Mouse (Mus musculus) cerebellum, postnatal 10 days (tissue): Measurements from ENCODE around the gene Krt8.
A peak's percentile ranks its signal among the peaks of the same experiment; 100 is the strongest.
"Not testable (repeated sequence)": the region's sequence is repeated elsewhere in the genome, so short reads cannot be mapped to it uniquely, and the experiment has no call there.

Source experiments
- DNase-seq, 2 experiments: peaks; one replicate each; pipeline ENCODE4 v3.0.0; 2021; ENCODE audit warnings: mixed read lengths in 2 of 2

The Krt8 gene

DNA sequence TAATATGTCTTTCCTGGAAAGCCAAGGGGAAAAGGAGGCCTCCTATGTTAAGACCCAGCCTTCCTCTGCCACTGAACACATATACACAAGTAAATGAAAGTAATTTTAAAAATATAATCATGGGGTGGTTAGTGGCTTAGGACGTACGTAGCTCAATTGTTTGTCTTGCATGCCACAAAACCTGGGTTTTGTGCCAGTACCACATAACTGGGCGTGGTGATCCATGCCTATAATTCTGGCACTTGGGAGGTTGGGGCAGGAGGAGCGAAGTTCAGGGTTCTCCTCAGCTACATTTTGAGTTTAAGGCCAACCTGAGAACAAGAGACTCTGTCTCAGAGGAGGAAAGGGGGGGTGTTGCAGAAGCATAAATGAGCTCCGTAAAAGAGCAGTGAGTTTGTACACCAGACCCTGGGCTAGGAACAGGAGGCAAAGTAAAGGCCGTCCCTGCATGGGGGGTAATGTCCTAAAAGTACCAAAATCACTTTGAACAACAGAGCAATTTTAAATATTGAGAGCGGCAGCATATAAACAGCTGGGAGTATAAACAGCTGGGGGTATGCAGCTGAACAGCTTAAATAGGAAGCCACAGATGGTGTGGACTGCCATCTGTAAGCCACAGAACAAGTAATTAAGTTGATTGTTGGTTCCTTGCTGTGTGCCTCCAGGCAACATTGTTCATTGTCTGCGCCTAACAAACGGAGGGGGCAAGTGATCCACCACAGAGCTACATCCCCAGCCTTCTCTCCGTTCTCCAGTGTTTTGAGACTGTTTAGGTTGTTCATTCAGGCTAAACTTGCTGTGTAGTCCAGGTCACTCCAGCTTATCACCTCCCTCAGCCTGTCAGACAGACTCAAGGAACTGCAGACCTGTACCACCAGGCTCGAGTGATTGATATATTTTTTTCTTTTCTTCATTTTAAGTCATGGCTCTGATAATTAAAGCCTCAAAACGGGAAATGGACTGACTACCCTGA is 3.1 kb upstream of the Krt8 start:
- no peak for DNase-seq

DNA sequence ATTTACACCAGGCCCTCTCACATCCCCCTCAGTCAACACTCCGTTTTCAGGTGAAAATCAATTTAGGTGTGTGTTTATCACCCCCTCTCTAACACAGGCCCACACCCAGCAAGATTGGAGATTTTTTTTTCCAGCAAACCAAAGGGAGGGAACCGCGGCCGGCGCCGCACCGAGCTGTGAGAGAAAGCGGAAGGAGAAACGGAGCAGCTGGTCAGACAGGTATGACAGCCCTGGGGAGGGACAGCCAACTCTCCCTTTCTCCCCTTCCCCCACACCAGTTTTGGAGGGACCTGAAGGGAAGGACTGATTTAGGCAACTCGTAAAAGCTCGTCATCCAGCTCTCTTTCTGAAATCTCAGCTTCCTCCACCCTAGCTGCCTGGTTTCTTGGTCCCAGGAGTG is 2.0 kb upstream of the Krt8 start:
- DNase-seq: no peak

DNA sequence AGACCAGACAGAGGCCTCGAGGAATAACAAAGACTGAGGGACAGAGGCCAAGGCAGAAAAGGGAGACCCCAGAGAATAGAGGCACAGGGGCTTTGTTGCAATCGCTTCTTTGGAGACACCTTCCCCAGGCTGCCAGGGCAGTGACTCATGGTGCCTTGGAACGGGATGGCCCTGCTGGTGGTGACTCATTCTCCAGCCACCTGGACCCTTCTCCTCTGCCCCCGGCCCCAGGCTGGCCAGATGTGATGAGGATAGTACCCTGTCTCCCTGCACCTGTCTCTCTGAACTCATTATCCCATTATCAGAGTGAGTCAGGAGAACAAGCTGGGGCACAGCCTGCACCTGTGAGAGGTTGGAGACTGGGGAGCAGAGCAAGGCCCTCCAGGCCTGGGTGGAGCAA is 1.0 kb upstream of the Krt8 start:
- DNase-seq: no peak

DNA sequence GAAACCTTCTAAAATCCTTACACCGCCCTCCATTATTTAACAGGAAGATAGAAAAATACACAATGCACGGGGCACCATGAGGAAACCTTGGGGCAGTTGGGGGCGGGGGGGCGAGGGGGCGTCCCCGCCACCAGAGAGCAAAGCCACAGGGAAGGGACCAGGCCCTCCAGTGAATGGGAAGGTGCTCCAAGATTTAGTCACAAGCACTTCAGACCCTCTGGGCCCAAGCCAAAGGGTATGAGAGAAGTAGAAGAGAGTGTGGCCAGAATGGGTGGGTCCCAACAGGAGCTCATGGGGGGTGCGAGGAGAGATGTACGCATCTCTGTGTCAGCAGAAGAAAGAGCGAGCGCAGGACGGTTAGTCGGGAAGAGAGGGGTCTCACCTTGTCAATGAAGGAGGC is 766 bp downstream of the Krt8 start:
- no peak for DNase-seq

DNA sequence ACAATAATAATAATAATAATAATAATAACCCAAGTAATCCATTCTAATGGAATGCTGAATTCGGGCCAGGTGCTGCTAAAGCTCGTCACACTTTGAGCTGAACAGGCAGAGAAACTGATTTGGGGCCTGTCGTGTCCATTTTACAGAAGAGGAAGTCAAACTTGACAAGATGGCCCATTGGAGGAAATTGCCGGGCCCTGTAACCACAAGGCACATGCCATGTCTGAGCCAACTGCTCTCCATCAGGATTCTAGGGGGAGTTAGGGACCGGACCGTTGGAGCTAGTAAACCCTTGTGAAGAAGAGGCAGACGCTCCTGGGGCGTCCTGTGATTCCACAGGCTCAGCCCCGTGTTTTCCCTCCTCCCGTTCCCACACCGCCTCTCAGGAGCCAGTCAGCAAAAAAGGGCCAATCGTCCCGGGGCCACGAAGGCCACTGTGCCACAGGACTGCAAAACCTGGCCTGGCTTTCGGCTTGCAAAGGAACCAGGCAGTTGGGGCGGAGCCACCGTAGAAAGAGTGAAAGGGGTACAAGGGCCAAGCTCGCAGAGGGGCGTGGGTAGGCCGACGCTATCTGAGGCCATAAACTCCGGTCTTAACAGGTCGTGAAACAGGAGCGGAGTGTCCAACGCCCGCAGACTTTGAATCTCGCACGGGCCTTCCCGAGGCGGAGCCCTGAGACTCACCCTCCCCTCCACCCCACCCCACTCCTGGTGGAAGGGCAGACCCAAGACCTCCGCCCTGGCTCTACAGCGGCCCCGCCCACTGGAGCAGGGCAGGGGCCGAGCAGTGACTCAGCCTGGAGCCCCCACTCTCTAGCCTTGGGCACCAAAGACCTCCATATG is 1.4 kb downstream of the Krt8 start:
- peak; percentile 40 to 43 for DNase-seq

DNA sequence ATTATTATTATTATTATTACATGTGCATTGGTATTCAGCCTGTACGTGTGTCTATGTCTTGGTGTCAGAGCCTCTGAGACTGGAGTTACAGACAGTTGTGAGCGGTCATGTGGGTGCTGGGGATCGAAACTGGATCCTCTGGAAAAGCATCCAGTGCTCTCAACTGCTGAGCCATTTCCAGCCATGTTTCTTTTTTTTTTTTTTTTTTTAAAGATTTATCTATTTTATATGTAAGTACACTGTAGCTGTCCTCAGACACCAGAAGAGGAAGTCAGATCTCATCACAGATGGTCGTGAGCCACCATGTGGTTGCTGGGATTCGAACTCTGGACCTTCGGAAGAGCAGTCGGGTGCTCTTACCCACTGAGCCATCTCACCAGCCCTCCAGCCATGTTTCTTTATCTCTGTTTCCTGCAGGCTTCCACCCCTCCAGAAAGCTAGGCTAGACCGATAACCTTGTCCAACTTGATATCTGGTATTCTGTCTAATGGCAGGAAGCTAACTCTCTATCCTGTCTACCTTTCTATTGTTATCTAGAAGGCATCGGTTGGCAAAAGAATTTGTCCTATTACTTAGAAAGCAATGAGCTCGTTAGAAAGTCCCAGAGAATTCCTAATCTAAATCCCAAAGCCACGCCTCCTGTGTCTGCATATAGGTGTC is 4.5 kb downstream of the Krt8 start:
- no peak for DNase-seq

DNA sequence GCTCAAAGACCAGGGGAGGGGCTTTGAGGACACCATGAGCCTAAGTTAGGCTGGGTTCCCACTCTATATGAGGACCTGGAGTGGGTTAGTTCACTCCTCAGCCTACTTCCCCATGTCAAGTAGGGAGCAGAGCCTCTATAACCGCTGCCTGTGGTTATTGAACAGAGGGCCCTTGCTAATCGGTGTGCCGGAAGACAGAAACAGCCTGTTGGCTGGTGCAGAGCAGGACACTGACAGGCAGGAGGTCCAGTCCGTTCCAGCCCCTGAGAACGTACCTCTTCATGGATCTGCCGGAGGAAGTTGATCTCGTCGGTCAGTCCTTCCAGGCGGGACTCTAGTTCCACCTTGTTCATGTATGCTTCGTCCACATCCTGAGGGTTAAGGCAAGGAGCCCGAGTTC is 5.1 kb downstream of the Krt8 start:
- DNase-seq: no peak

DNA sequence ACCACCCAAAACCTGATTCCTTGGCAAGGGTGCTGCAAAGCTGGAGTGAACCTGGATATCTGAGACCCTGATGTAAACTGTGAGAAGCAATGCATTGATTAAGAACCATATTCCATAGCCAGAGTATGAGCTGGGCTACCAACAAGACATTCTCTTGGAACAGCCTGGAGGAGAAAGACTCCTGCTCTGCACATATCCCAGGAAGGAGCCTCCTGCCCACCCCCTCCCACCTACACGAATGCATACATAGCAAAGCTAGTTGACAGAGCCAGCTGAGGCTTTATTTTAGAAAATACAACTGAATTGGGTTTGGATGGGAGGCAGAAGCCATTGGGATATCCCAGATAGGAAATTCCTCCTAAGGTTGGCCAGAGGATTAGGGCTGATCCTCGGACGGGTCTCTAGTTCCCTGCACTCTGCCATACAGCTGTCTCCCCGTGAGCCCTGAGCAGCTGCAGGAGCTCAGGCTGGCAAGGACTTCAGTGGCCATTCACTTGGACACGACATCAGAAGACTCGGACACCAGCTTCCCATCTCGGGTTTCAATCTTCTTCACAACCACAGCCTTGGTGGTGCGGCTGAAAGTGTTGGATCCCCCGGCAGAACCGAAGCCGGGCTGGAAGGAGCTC is 7.7 kb downstream of the Krt8 start:
- not testable (repeated sequence) for DNase-seq

DNA sequence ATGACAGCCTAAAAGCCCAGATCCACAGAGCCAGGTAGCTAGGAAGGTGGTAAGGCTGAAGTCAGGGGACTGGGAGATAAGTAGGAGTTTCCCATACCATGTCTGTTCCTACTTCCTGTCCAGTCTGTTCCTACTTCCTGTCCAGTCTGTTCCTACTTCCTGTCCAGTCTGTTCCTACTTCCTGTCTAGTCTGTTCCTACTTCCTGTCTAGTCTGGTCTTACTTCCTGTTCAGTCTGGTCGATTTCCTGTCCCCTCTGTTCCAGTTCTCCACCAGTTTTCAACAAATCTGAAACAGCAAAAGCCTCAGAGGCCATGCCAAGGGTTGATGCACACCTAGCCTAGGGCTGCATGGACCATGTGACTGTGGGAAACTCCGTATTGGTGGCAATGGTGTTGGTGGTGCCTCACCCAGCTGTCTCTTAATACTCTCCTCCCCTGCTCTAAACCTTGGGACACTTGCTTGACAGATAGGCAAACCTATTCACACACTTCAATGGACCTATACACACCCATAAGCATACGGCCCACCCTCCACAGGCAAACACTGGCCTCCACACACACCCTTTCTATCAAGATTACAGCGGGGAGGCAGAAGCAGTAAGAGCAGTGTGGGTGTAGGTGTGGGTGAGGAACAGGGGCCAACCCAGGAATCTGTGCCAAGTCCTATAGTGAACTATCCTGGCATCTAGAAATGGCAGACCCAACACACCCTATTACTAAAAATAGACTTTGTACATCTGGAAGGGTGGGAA is 8.6 kb downstream of the Krt8 start:
- no peak for DNase-seq

DNA sequence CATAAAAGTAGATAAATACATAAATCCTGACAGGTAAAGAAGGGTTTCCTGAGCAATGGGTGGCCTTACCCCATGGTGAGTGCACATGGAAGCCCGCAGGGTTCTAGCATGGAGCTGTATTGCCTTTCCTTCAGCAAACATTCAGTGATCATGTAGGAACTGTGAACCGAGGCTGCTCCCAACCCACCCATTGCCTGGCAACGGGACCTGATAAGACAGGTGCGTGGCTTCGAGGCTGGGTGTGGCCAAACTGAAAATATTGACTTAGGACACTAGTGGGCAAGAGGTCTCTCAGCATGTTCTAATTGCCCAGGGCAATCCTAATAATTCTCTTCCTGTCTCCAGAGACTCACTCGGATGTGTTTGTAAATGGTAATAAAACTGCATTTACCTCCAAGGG is 9.9 kb downstream of the Krt8 start:
- no peak for DNase-seq

DNA sequence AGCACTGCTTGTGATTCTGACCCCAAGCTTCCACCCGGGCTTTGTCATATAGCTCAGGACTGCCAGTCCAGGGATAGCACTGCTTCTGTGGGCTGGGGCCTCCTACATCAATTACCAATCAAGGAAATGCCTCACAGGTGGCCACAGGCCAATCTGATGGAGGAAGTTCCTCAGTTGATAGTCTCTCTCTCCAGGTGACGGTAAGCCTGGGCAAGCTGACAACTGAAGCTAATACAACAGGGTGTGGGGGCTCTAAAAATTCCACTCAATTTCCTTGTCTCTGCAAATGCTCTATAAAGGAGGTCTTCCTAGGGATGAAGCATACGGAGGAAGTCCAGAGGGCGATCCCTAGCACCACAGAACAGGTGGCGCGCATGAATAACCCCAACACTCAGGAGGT is 13.3 kb downstream of the Krt8 start:
- DNase-seq: no peak

DNA sequence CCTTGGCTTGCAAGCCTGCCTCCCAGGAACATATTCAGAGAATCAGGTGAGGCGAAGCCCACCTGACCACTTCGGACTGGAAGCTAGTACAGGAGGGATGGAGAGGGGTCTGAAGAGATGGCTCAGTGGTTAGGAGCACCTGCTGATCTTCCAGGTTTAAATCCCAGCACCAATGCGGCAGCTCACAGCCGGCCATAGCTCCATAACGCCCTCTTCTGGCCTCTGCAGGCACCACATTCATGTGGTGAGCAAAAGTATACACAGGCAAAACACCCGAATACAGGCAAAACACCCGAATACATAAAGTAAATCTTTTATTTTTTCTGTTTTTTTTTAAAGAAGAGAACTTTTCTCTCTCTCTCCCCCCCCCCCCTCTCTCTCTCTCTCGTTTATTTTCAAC is 15.6 kb downstream of the Krt8 start:
- DNase-seq: no peak

DNA sequence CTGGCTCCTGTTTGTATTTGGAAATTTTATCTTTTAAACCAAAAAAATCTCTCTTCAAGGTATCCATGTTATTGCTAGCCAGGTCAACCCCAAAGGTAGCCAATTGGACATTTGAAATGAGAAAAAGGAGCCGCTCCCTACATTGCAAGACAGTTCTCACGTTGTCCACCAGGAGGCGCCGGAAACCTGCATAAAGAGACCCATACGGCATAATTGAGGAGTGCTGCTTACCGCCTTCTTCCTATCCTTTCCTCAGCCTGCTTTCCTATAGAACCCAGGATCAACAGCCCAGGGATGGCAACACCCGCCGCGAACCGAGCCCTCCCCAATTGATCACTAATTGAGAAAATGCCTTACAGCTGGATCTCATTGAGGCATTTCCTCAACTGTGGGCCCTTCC is 16.2 kb downstream of the Krt8 start:
- DNase-seq: peak; percentile 92 to 95

DNA sequence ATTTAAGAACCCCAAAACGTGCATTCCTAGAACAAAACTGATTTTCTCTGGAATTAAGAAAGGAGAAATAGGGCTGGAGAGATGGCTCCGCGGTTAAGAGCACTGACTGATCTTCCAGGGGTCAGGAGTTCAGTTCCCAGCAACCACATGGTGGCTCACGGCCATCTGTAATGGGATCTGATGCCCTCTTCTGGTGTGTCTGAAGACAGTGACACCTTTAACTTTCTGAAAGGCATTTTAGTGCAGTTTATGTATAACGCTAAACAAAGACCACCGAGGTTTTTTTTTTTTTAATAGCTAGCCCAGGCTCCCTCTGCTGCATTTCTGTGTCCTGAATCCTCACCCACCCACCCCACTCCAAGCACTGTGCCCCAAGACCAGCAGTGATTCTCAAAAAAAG is 19.5 kb downstream of the Krt8 start:
- DNase-seq: no peak

DNA sequence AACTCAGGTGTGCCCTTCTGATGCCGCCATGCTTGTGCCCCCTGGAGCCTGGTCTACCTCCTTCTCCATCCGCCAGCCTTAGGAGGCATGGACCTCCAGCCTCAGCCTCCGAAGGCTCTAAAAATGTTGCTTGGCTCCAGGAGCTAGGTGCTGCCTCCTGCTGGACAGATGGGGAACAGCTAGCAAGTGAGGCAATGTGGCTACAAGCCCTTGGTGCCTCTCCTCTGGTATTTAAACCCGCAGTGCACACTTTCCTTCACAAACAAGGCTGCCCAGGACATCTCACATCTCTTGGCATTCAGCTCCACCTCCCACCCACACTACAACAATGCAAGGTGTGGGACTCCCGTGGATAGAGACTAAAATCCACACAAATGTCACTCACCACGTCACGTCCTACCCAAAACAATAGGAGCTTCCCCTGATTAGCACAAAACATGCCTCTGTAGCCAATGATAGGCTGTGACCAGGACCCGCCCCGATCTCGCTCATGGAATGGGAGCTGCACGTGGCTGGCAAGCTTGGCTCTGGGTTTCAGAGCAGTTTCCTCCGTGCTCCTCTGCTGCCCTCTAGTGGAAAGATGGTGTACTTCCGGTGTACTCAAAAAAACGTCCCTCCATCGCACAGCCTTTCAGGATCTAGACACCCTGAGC is 20.2 kb downstream of the Krt8 start:
- DNase-seq: peak; percentile 96 to 99

DNA sequence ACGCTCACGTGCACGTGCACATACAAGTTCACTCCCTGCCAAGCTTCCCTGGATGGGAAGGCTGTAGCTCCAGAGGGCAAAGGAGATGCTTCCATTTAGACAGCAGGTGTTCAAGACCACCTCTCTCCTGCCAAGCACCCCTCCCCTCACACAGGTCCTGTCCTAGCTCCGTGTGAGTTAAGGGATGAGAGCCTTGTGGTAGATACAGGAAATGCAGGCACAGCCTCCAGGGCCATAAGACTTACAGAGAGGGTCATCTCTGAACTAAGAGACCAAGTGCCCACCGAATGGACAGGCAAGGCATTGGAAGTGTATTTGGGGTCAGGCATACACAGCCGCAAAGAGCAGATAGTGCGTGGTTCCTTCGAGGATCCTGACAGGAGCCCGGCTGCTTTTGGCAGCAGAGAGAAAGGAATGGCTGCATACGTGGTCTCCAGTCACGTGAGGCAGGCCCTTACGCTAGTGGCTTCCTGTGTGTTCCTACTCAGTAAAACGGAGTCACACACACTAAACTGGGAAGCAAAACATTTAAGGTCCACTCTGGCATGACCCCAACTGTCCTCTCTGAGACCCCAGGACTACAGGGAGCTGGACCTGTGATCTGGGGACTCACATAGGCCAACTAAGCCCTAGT is 20.9 kb downstream of the Krt8 start:
- no peak for DNase-seq

DNA sequence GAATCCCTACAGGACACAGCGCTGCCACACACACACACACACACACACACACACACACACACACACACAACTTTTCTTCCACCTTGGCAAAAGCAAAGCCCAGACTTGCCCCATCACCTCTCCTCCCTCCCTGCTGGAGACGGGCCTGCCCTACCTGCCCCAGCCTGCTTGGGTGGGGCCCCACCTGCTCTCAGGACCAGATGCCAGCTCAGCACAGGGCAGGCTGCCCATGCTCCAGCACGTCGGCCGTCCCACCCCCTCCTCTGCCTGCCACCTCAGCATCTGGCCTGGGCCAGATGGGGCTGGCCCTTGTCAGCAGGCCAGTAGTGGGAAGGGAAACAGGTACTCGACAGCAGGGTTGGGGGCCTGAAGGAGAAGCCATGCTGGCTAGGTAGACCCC is 23.4 kb downstream of the Krt8 start:
- DNase-seq: peak; percentile 27 to 41

DNA sequence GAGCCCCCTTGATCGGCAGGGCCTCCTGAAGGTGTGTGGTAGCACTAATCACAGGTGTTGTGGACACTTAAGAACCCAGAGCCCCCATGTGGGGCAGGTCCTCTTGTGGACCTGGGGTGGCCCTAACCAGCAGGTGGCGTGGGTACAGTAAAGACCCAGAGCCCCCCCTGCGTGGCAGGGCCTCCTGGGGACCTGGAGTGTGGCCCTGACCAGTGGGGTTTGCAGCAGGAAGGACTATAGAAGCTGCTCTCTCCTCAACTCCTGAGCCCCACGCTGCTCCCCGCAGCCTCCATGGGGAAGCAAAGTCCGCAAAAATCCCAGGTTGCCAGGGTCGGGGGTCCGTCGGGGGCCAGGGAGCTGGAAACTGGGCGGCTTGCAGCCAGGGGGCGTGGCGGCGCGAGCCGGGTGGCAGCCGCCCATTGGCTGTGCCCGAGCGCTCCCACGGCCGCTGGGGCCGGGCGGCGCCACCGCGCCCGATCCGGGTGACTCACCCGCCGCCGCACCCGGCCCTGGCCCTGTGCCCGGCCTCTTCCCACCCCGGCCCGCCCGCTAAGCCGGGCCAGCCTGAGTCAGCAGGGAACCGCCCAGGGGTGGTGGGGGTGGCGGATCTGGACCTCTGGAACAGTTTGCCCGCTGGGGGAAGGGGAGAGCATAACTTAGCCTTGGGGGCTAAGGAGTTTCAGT is 27.1 kb downstream of the Krt8 start:
- DNase-seq: peak; percentile 64 to 76

DNA sequence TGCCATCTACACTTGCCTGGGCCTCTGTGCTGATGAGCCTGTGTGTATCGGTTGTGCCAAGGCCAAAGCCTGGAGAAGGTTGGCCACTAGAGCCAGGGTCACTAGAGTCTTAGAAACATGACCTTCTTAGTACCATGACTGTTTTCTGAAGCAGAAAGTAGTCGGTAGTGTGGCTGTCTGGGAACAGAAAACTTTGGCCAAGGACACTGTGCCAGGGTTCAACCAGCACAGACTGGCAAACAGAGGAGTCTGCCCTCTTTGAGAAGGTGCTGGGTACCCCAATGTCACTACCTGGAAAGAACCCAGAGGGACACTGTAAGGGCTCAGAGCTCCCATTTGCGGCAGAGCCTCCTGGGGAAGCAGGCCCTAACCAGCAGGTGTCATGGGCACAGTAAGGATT is 27.6 kb downstream of the Krt8 start:
- no peak for DNase-seq

DNA sequence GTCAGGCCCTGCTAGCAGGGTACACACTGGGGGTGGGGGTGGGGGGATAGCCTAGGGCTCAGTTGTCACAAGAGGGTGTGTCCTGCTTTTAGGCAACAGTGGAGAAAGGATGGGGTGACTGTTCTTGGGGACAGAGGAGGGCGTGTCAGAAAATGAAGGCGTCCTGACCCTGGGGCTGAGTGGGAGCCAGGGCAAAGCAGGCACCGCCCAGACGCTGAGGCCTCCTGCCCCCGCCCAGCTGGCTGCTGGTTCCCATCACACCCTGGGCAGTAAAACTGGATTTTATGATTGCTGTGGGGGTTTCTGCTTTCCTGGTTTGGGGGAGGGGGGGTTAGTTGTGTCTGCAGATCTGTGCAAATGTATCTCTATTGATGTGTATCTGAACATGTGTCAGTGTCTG is 28.3 kb downstream of the Krt8 start:
- DNase-seq: no peak
